Mouse (Mus musculus): ENCODE measurements around the gene Nutm1.
"Not testable (repeated sequence)": the region's sequence is repeated elsewhere in the genome, so short reads cannot be mapped to it uniquely, and the experiment has no call there.

DNA sequence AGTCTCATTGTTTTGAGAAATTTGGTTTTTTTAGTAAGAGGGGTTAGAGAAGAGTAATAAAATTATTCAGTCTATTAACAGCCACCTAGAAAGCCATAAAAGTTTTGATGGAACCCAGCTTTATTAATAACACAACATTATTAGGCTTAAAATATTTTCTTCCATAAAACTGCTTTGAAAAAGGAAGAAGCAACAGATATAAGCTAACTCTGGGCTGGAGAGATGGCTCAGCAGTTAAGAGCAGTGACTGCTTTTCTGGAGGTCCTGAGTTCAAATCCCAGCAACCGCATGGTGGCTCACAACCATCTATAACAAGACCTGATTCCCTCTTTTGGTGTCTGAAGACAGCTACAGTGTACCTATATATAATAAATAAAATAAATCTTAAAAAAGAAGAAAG lies 27.0 kb upstream of the Nutm1 start:
- TF ChIP-seq POLR2A (IDR thresholded peaks at IDR 0.05; ENCODE audit: control insufficient read depth in 1 of 2, insufficient read depth in 1 of 2, low read depth in 1 of 2, low read length in 2 of 2, poor library complexity in 1 of 2); ZMIZ1 (IDR thresholded peaks at IDR 0.05; ENCODE audit: low read depth, low read length); GATA1 (IDR thresholded peaks at IDR 0.05; ENCODE audit: low read depth, low read length); CTCF (IDR thresholded peaks at IDR 0.05 in 2 of 3, conservative IDR thresholded peaks at IDR 0.05 in 1 of 3; ENCODE audit: control insufficient read depth in 1 of 3, insufficient read depth in 1 of 3, low read depth in 2 of 3, low read length in 3 of 3, poor library complexity in 1 of 3, severe bottlenecking in 1 of 3); EP300 (IDR thresholded peaks at IDR 0.05; ENCODE audit: low read depth in 1 of 2, low read length in 2 of 2); JUND (IDR thresholded peaks at IDR 0.05; ENCODE audit: low read depth, low read length); UBTF (IDR thresholded peaks at IDR 0.05; ENCODE audit: borderline replicate concordance, insufficient read depth, low read depth, low read length): not testable (repeated sequence)
